Mouse (Mus musculus): ENCODE measurements at regions not wholly inside any gene's neighbourhood (a gene's known extent, or its start where the extent isn't known, plus 50 kb on each side); places are given as distances from the start of the nearest gene placed in this dataset.

- TF ChIP-seq CHD2 (IDR thresholded peaks at IDR 0.05; ENCODE audit: low read depth, low read length) (no peak), ZNF384 (IDR thresholded peaks at IDR 0.05; ENCODE audit: low read depth, low read length) (no peak), HCFC1 (IDR thresholded peaks at IDR 0.05; ENCODE audit: borderline replicate concordance, insufficient read depth, low read length) (no peak)
Measured at GRCm38 (mm10) chr1:169822034-169822433, 74.6 kb upstream of the Rgs4 start.
